Mouse (Mus musculus) olfactory bulb, adult 2 months (tissue): ENCODE measurements at regions not wholly inside any gene's neighbourhood (a gene's known extent, or its start where the extent isn't known, plus 50 kb on each side); places are given as distances from the start of the nearest gene placed in this dataset.

ENCODE experiments used
- H3K27ac ChIP-seq: fragments of 200-500 bp; 2 replicates; pipeline ENCODE4 v1.5.1; 2012; ENCODE audit warnings: low read depth, low read length; ENCODE audit not compliant: insufficient read depth
- H3K4me1 ChIP-seq: fragments of 200-500 bp; 2 replicates; pipeline ENCODE4 v1.6.1; 2012; ENCODE audit warnings: low read length; ENCODE audit not compliant: control insufficient read depth, insufficient read depth
- H3K4me3 ChIP-seq: fragments of 200-500 bp; 2 replicates; pipeline ENCODE4 v1.5.1; 2012; ENCODE audit warnings: mild to moderate bottlenecking, low read depth, low read length, moderate library complexity; ENCODE audit not compliant: insufficient read depth
- CTCF ChIP-seq: fragments of 200-500 bp; IDR thresholded peaks from 2 replicates; pipeline ENCODE4 v1.5.1; 2012; ENCODE audit warnings: low read depth, mild to moderate bottlenecking, low read length, moderate library complexity; ENCODE audit not compliant: insufficient read depth
- POLR2A ChIP-seq: fragments of 200-500 bp; IDR thresholded peaks from 2 replicates; pipeline ENCODE4 v1.6.1; 2012; ENCODE audit warnings: mild to moderate bottlenecking, low read depth, low read length, moderate library complexity; ENCODE audit not compliant: insufficient read depth
- WGBS: fragments of 180-500 bp; shearing (Covaris S2); methylation state at CpG from one replicate; pipeline ENCODE4 v1.1.7; 2018; 5-methylcytosine and 5-hydroxymethylcytosine counted together

DNA sequence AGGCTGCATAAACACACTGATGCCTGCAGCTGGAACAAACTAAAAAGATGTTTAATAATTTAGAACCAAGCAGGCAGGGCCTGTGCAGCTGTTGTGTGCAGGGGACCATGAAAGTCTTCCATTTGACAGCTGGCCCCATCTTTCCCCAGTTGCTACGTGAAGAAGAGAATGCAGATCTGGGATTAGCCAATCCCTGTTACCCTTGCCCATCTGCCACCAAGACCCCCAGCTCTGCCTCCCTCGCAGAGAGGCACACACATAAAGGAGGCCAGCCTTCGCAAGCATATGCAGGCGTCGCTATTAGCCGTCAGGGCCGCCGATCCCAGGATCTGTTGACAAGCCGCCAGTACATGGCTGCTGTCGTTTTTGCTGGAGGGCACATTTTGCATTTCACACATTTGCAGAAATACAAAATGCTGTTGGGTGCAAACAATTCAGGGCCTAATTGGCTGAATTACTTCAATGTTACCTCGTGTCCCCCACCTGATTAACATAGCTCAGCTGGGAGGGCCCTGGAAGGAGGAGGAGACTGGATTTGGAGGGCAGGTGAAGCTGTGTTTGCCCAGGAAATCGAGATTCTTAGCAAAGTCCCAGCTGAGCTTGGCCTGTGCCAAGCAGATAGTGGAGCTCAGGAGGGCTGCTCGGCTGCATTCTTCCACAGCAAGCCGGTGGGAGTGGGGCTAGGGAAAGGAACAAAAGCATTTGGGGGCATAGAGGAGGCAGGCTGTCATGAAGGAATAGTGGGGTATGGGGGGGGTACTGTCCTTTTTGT is 367.6 kb upstream of the Mki67 start:
- Histone ChIP-seq H3K4me1 (peaks cover 7% of the 10 kb centered on the region; the same call in 1 of the 2 replicates), H3K4me3 (no peak overlapping the region), H3K27ac (no peak overlapping the region)
- no peak for TF ChIP-seq CTCF
- TF ChIP-seq POLR2A = no peak
- WGBS = 70% methylated on average over 14 of the region's 14 CpGs

- WGBS = 69% methylated on average over 6 of the region's 6 CpGs
- no peak overlapping the region for H3K4me3 ChIP-seq
These were observed 372.6 kb upstream of the Mki67 start for GRCm38 (mm10) chr7:136088785-136089184.

DNA sequence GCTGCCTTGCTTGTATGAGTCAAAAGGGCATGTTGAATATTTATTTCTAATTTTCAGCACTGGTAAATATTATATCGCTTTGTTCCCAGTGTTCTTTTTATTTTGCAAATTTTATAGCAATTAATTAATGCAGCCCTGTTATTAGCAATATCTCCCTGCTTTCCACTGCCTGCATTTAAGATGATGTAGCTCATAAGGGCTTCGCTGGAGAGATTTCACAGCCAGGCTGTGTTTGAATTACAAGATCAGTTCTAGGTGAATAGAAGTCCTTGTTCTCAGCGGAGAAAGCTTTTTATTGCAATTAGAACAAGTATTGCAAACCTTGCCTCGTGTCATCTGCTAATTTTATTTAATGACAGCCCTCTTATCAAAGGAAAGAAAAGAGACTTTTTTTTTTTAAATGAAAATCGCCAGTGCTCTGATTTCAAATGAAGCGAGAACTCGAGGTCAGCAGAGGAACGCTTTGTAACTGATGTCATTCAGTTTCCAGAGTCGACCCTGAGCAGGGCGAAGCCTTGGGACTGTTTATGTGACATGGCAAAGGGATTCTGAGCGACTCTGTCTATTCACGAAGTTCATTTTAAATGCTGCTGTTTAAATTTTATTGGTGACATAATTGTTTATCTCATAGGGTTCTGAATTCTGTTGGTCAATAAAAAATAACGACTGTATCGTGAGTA is 378.7 kb upstream of the Mki67 start:
- H3K4me1 ChIP-seq = no peaks in the 10 kb centered on the region
- no peak overlapping the region for H3K4me3 ChIP-seq
- H3K27ac ChIP-seq = no peak overlapping the region
- WGBS = 49% methylated on average over 14 of the region's 14 CpGs
- TF ChIP-seq POLR2A (no peak), CTCF (no peak)

More at GRCm38 (mm10) chr7:136088785-136089184, 372.6 kb upstream of the Mki67 start:
- peaks cover under 1% of the 10 kb centered on the region; the same call in 1 of the 2 replicates for H3K4me1 ChIP-seq
- TF ChIP-seq CTCF = no peak
- no peak for TF ChIP-seq POLR2A
- H3K27ac ChIP-seq = no peak overlapping the region

- H3K4me3 ChIP-seq = no peak overlapping the region
- 95% methylated on average over 4 of the region's 4 CpGs for WGBS
- H3K27ac ChIP-seq = no peak overlapping the region
- H3K4me1 ChIP-seq = no peaks in the 10 kb centered on the region
- TF ChIP-seq POLR2A = no peak
- TF ChIP-seq CTCF = no peak
These were observed 387.9 kb upstream of the Mki67 start for GRCm38 (mm10) chr7:136104021-136104420.

DNA sequence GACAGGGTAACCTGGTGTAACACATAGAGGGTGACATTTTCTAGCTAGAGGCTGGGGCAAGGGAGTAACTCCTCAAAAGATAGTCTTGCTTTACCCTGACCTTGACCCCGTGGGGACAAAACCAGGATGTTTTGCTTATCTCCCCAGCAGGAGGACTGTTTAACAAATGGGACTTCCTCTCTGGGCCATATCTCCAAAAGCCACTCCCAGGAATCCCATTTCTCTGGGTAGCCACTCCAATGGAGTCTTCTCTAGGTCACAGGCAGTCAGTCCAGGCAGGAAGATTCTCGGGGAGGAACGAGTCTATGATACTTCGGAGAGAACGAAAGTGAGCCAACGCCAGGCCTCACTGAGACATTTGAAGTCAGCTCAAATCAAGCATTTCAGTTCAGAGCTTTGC is 396.0 kb upstream of the Mki67 start:
- 87% methylated on average over 6 of the region's 6 CpGs for WGBS
- Histone ChIP-seq H3K4me1 (no peaks in the 10 kb centered on the region), H3K4me3 (no peak overlapping the region), H3K27ac (no peak overlapping the region)
- no peak for TF ChIP-seq POLR2A
- TF ChIP-seq CTCF = no peak

DNA sequence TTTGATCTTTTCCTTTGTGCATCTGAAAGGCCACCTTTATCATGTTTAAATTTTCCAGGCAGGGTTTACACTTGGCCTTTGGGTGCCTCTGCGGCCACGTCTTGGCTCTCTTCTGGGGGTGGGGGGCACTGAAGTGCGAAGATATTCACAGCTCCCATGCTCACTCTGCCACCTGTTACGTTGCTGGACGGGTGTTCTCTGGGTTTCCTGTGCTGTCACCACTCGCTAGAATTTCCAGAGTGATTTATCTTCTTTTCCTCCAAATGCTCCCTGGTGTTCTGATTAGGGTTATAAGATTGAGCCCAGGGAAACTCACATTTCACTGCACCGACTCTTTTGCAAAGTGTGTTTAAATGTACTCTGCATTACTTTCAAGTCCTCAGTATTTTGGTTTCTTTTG is 404.8 kb upstream of the Mki67 start:
- H3K4me1 ChIP-seq = no peaks in the 10 kb centered on the region
- TF ChIP-seq POLR2A = no peak
- no peak for TF ChIP-seq CTCF
- 84% methylated on average over 7 of the region's 7 CpGs for WGBS
- H3K4me3 ChIP-seq = no peak overlapping the region
- no peak overlapping the region for H3K27ac ChIP-seq

DNA sequence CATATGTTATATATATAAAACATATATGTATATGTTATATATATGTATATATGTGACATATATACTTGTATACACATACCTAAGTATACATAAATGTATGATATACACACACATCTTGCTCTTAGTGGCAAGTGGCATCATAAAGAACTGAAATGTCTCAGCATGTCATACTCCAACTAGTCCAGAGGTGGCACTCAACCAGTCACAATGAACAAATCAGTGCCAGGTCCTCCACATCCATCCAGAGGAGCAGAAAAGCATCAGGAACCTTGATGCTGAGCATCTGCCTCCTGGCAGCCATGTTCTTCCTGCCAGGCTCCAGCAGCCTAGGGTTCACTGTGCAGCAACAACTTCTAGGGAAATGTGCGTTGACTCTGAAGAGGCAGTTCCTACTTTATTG is 405.2 kb upstream of the Mki67 start:
- TF ChIP-seq CTCF (no peak), POLR2A (no peak)
- Histone ChIP-seq H3K27ac (no peak overlapping the region), H3K4me1 (no peaks in the 10 kb centered on the region), H3K4me3 (no peak overlapping the region)
- 81% methylated on average over 1 of the region's 1 CpGs for WGBS

GRCm38 (mm10) chr7:136124786-136125185 is 408.6 kb upstream of the Mki67 start:
- TF ChIP-seq CTCF (no peak), POLR2A (no peak)
- 65% methylated on average over 2 of the region's 2 CpGs for WGBS
- H3K4me3 ChIP-seq = no peak overlapping the region
- peaks cover 2% of the 10 kb centered on the region; the same call in 1 of the 2 replicates for H3K4me1 ChIP-seq
- H3K27ac ChIP-seq = no peak overlapping the region

GRCm38 (mm10) chr7:136126393-136126792 is 410.2 kb upstream of the Mki67 start:
- peaks cover 3% of the 10 kb centered on the region; the same call in 1 of the 2 replicates for H3K4me1 ChIP-seq
- WGBS = 96% methylated on average over 3 of the region's 3 CpGs
- TF ChIP-seq POLR2A = no peak
- H3K27ac ChIP-seq = no peak overlapping the region
- no peak overlapping the region for H3K4me3 ChIP-seq
